Mouse (Mus musculus) forelimb bud, embryonic 11.5 days (tissue): ENCODE data around the gene Trim54.

ENCODE experiments used
- DNase-seq: peaks from one replicate; pipeline ENCODE4 v3.0.0-alpha.2; 2012; ENCODE audit warnings: low read depth, low spot score

The Trim54 gene

DNA sequence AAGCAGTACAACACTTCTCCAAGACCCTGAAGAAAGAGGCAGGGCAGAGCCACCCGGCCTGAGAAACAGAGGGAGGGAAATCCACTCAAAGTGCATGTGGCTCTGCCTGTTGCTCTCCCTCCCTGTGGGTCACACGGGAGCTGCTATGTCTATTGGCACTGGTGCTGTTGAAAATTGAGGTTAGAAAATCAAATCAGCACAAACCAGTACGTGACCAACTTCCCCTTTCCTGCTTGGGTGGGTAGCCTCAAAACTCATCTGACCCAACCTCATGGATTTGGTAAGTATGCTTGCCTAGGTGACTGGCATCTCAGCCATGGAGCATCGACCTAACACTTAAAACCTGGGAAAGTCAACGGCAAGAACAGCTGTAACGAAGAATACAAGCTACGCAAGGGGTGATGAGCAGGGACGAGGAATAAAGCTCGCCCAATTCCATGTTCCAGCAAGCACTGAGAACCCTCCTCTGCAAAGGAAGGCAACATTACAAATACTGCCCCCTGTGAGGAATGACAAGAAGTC, 10.6 kb upstream of the Trim54 start, which contains the start of gene Dnajc5g:
TSS of gene Dnajc5g (plus strand) at position 472 of the 522 bp plus-strand sequence.
- no peak for DNase-seq

DNA sequence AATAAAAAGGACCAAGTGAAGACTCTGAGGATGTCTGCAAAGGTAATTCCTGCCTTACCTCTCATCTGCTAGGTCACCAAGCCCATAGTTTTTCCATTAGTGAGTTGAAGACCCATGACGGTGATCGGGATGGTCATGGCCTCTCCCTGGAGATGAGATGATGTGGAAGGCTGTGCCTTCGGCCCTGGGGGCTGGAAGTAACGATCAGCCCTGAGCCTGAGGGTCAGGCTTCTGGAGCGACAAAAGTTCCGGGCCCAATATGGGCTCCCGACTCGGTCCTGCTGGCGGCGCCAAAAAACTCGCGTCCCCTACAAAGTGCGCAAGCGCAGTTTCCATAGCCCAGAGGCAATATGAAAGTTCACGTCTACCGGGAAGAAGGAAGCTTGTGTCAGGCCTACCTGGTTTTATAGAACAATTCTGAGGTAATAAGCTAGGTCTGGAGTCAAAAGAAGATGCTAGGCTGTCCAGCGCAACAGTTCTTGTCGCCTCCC, 8.5 kb upstream of the Trim54 start, which contains the start of gene Slc30a3:
TSS of gene Slc30a3 (minus strand) at position 238 of the 491 bp plus-strand sequence.
- DNase-seq, result no peak

DNA sequence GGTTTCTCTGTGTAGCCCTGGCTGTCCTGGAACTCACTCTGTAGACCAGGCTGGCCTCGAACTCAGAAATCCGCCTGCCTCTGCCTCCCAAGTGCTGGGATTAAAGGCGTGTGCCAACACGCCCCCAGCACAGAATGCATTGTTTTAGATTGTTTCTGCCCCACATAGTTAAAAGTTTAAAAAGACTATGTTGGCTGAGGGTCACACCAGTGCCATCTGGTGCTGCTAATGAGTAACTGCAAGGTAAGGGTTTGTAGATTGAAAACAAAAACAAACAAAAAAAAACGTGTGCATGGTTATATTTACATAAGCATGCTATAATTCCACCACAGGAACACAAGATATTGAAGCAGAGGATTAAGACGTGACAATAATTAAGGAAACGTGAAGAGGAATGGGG, 5.7 kb upstream of the Trim54 start:
- DNase-seq, result no peak

DNA sequence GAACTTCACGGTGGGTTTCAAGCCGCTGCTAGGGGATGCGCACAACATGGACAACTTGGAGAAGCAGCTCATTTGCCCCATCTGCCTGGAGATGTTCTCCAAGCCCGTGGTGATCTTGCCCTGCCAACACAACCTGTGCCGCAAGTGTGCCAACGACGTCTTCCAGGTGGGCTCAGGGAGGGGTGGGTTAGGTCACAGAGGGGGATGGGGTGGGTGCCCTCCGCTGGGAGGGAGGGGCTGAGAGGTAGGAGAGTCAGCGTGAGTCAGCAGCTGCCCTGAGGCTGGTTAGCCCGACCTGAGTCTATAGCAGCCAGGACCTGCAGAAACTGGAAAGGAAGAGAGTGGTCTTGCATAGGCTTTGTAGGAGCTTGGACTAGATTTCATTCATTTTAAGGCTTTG, 400 bp downstream of the Trim54 start:
- DNase-seq, result no peak

DNA sequence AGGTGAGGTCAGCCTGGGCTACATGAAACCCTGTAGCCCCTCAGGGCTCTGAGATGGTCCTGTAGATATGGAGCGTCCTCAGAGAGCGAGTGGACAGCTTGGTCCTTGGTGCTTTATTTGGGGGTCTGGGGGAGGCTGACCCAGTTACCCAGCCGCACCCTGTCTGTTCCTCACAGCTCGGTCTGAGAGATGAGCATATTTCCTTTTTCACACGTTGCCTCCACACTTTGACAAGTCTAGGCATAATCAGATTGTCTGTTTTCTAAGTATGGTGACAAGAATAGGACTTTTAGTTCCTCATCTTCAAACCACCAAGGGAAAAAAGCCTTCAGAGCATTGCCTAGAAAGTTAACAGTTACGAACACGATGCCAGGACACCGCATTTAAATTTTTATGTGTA, 4.6 kb downstream of the Trim54 start:
- no peak for DNase-seq

DNA sequence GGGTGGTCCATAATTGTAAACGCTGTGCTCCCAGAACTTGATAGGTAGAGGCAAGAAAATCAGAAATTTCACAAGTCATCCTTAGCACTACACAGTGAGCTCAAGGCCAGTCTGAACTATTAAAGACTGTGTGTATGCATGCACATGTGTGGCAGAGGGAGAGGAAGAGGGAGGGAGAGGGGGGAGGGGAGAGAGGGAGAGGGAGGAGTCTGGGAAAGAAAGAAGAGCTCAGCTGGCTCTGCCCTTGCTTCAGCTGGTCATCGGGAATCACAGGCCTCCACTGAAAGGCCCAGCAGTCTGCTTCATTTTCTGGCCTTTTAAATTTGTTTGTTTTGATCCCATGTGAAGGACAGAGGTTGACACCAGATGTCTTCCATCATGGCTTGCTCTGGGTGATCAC, 7.0 kb downstream of the Trim54 start:
- DNase-seq, result no peak

DNA sequence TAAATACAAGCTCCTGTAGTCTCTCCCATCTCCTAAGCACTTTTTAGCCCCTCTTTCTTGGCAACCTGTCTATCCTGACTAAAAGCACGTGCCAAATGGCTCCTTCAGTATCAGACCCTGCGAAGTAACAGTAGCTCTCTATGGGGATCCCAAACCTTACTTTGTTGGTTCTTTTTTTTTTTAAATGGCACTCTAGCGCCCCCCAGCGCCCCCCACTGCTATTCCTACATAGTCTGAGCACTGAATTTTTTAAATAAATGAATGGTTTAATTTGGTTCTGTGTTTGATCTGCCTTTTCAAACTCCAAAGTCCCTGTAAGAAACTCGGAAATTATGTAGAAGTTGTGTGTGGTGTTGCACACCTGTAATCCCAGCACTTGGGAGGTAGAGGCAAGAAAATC, 9.5 kb downstream of the Trim54 start:
- DNase-seq, result no peak

DNA sequence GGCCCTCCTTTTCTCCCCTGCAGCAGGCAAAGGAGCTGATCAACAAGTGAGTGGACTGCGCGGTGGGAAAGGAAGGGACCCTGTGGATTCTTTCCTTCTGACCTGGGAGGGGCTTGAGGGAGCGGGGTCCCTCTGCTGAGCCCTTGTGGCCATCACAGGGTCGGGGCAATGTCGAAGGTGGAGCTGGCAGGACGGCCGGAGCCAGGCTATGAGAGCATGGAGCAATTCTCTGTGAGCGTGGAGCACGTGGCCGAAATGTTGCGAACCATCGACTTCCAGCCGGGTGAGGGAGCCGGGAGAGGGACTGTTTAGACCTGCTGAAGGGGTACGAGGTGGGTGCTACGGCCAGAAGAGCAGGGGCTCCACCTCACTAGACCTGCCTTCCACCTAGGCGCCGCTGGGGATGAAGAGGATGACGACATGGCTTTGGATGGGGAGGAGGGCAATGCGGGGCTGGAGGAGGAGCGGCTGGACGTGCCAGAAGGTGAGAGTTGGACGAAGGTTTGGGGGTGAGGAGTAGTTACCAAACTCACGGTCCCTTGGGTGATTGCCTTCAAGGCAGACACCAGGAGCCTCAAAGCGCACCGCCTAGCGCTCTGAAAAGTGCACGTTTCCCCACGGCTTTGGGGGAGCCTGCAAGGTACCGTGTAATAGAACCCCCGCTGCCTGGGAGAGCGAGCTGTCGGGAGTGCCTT, 20.4 kb downstream of the Trim54 start:
- DNase-seq, result no peak

DNA sequence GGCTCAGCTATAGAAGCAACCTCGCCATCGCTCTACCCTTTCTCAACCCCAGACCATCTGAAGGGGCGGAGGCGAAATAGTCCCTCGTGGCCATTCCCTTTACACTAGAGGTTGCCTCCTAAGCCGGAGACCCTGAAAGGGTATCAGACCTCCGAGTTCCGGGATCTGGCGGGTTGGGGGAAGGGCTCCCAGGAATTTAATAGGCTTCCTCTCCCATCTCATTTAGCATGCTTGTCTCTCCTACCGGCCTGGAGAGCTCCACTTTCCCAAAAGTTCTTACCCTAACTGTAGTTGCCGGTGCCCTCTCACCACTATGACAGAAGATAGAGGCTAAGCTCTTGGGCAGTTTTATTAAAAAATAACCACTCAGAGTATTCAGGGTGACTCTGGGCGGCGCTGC, 21.1 kb downstream of the Trim54 start:
- DNase-seq, result no peak

DNA sequence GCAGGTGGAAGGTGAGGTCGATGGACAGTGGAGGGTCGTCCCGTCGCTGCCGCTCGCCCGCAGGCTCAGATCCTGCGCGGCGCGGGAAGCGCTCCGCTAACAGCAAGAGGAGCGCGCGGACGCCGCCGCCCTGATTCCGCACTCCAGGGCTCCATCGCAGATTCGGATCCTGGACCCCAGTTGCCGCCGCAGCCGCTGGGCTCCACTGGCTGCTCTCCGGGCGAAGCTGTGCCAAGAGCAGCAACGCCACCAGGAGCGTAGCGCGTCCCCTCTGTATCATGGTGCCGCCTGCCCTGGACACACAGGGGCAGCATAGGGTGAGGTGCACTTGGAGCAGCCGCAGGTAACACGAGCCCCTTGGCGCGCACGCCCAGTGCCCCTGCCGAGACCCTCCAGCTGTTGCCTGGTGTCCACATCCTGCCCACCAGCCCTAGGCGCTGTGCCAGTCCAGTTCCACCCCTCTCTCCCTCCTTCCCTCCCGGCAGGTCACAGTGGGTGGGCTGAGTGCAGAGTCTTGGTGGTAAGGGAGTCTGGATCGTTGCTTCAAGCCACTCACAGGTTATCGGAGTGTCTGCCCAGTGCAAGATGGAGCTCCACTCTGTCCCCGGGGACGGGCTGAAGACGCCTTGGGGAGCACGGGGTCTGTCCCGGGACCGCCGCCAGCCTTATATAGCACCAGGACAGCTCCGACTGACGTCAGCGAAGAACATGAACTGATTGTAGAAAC, 21.9 kb downstream of the Trim54 start, which contains the start of gene Ucn:
TSS of gene Ucn (minus strand) at position 589 of the 727 bp plus-strand sequence.
- no peak for DNase-seq

DNA sequence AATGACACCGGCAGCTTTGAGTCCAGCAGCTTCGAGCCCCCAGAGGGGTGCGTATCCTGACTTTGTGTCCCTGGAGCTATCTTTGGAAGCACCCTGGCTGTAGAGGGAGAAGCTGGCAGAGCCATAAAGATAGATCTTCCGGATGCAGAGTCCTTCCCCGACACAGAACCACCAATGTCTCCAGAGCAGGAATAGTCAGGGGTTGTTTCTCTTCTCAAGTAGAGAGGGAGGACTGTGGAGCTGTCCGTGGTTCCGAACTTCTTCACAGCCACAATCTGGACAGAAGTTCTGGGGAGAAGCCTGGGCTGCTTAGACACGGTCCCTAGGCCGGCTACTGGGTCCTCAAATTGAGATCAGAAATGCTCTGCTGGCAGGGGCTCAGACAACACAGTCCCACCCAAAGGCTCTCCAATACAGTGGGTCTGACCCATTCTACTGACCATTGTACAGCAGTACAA, 22.5 kb downstream of the Trim54 start:
- peak; percentile 30 for DNase-seq

DNA sequence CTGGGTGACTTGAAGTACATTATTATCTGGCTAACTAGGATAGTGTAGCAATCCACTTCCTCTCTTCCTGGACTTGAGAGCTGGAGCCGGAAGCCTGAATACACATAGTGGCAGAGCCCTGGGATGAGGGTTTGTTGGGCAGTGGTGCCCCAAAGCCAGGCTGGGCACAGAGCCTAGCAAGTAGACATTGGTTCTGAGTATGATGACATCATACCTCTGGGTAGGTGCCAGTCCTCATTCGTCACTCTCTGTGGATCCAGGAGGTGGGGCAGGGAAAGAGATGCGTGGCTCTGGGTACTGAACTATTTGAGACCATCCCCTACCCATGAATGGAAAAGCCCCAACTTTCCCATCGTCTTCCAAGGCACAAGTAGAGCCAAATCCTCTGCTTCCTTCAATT, 33.3 kb downstream of the Trim54 start:
- DNase-seq, result no peak

DNA sequence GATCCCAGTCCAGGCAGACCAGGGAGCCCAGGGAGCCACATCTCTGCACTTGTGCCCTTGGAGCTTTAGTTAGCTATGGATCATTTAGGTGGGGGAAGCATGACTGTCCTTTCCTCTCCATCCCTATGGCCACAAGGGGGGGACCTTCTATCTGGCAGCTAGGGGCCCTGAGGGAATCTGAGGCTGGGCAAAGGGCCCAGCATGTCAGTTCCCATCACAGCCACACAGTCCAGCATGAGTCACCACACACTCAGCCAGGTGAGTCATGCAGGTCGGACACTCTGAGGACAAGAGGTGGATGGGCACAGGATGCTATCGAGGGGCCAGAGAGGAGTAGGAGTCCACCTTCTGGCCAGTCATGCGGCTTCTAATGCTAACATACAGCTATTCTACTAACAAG, 35.2 kb downstream of the Trim54 start:
- no peak for DNase-seq

DNA sequence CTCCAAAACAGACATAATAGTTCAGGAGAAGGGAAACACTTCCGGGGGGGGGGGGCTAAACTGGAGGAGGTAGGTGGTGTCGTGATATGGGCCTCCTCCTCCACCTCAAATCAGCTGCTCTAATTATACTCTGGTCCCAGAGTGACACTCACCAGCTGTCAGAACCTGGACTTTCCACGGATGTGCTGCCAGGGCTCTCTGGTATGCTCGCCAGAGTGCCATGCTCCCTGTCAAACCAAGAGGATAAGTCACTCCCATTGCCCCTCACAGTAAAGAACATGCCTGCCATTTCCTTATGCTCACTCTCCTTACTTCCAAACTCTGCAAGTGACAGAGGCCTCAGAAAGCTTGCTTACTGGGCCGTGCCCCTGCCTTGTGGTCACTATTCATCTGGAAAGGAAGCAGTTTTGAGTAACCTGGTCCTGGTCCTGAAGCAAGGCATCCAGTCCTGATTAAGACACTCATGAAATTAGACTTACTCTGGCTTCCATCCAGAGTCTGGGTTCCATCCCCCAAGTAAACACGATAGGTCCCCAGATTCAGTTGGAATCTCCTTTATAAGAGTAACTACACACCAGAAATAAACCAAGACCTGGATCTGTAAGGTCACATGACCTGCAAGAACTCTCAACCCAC, 37.1 kb downstream of the Trim54 start:
- DNase-seq, result no peak

DNA sequence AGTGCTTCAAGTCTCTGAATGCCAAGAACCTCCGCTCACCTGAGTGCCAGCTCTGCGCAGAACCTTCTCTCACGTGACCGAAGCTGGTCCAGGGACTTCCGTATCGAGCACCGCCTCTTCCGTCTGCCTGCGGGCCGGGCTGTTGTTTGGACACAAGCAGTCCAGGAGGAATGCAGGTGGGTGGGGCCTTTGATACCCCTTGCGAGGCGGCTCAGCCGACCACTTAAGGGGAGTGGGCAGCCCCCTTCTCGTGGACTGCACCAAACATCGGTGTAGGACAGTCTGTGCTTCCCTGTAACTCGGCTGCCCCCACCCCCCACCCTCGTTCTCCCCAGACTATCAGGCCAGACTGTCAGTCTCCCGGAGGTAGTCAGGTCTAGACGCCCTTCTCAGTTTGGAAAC, 37.6 kb downstream of the Trim54 start, which contains the start of gene Mpv17:
TSS of gene Mpv17 (minus strand) at position 100 of the 402 bp plus-strand sequence.
- peak; percentile 88 for DNase-seq

DNA sequence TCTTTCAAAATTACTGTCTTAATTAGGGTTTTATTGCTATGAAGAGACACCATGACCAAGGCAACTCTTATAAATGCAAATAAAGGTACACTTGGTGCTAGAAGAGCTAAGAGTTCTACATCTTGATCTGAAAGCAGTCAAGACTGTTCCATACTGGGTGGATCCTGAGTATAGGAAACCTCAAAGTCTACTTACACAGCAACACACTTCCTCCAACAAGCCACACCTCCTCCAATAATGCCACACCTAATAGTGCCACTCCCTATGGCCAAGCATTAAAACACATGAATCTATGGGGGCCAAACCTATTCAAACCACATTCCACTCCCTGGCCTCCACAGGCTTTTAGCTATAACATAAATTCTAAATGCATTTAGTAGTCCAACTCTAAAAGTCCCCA, 46.0 kb downstream of the Trim54 start:
- DNase-seq, result no peak

DNA sequence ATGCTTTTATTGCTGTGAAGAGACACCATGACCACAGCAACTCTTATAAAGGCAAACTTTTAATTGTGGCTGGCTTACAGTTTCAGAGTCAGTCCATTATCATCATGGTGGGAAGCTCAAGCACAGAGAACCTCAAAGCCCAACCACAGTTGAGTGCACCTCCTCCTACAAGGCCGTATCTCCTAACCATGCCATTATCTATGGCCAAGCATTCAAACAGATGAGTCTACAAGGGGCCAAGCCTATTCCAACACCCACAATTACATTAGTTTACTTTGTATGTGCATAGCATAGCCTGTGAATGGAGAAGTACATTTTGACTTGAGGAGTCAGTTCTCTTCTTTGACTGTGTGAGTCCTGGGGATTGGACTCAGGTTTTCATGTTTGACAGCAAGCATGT, 48.4 kb downstream of the Trim54 start:
- DNase-seq, result no peak

DNA sequence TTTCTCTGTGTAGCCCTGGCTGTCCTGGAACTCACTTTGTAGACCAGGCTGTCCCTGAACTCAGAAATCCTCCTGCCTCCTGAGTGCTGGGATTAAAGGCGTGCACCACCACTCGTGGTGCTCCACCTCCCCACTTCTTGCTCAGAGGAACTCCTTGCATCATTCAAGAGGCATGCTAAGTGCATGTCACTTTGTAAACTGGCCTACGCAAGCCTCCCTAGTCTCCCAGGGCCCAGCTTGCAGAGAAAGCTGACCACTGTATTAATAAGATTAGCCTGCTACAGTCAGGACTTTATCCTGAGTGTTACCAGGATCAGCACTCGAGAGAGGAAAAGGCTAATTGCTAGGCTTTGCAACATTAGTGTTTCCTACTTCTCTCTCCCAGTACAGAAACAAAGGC, 52.1 kb downstream of the Trim54 start:
- no peak for DNase-seq

DNA sequence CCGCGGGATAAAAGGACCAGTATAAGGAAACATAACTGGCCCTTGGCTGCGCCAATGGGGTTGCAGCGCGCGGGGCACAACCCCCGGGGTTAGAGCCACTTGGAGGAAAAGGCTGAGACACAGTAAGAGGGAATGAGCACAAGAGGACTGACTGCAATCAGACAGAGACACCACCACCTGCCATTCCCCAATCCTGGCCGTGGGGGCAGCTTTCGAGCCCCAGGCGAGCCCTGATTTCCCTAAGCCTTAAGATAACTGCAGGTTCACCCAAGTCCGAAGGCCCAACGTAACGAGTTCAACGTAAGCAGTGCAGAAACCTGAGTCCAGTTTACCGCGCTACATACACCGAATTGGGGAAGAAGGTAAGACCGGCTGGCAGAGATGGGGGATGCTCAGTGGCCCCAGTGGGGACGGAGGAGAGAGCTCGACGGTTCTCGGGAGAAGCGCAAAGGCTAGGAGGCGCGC, 62.8 kb downstream of the Trim54 start:
- DNase-seq, result peak; percentile 21

DNA sequence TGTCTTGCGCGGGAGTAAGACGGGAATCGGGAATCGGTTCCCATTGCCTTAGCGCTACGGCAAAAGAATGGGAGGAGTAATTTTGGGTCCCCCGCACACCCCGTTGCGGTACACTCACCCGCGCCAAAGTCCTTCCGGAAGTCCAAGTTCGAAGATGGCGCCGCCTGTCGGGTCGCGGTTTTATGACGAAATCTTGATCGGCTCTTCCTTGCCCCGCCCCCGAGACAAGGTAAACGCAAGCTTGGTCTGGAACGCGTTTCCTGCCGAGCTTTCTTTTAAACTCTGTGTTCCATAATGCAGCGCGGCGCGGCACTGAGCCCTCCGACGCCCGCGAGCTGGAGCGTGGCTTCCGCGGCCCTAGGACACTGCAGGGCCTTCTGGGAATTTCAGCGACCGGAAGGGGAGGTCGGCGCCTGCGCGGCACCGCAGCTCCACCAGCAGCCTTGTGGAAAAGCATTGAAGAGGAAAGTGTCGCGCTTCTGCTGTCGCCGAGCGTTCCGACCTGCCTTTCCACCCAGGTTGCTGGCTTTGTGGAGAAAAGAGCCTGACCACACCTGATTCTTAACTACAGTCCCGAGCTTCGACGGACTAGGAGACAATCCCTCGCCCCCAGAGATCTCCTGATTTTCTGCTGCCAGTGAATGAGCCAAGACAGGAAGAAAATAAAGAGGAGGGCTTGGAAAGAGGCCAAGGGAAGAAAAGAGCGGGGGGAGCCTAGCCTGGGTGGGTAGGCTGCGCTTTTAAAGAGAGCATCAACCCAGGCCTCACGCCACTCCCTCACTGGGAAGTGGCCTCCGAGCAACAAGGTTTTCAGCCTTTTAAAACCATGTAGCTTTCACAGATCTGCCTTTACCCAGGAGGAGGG, 63.5 kb downstream of the Trim54 start, which contains the start of the genes Gm29609 and Gtf3c2:
TSS of gene Gm29609 (minus strand) at position 146 of the 865 bp plus-strand sequence.
TSS of gene Gtf3c2 (minus strand) at position 379 of the 865 bp plus-strand sequence.
- peak; percentile 96 for DNase-seq
